Mouse (Mus musculus) midbrain, postnatal 0 days (tissue): ENCODE measurements around the gene Phlpp1. TPM values are rescaled to one million over a fixed set of nuclear protein-coding genes. Genes with fewer than 3 reads are reported as not detected.

Experiments
- ATAC-seq: fragments of 200-750 bp; cut with Nextera tagmentation; 2 replicates; pipeline ENCODE4 v1.8.0; 2017; ENCODE audit warnings: moderate number of reproducible peaks, mild to moderate bottlenecking, moderate TSS enrichment, moderate library complexity; ENCODE audit not compliant: low FRiP score
- DNase-seq: peaks from one replicate; pipeline ENCODE4 v3.0.0-alpha.2; 2015; ENCODE audit warnings: low spot score
- H3K27ac ChIP-seq: fragments of 300-500 bp; sonication (generic); 2 replicates; pipeline ENCODE4 v1.5.1; 2014; ENCODE audit warnings: low read depth, mild to moderate bottlenecking, low read length, mixed read lengths
- H3K27me3 ChIP-seq: fragments of 300-500 bp; sonication (generic); 2 replicates; pipeline ENCODE4 v1.6.1; 2014; ENCODE audit warnings: low read length, control low read depth, mixed read lengths; ENCODE audit not compliant: insufficient read depth
- H3K36me3 ChIP-seq: fragments of 300-500 bp; sonication (generic); 2 replicates; pipeline ENCODE4 v1.6.1; 2014; ENCODE audit warnings: low read length, control low read depth, mixed read lengths; ENCODE audit not compliant: insufficient read depth
- H3K4me1 ChIP-seq: fragments of 300-500 bp; sonication (generic); 2 replicates; pipeline ENCODE4 v1.6.1; 2014; ENCODE audit warnings: mild to moderate bottlenecking, control low read depth, antibody characterized with exemption, low read length, mixed read lengths; ENCODE audit not compliant: insufficient read depth
- H3K4me2 ChIP-seq: fragments of 300-500 bp; sonication (generic); 2 replicates; pipeline ENCODE4 v1.6.1; 2014; ENCODE audit warnings: low read depth, mild to moderate bottlenecking, low read length, mixed read lengths; ENCODE audit not compliant: poor library complexity, severe bottlenecking
- H3K4me3 ChIP-seq: fragments of 300-500 bp; sonication (generic); 2 replicates; pipeline ENCODE4 v1.5.1; 2014; ENCODE audit warnings: low read depth, mild to moderate bottlenecking, low read length, moderate library complexity
- H3K9ac ChIP-seq: fragments of 300-500 bp; sonication (generic); replicated peaks from 2 replicates; pipeline ENCODE4 v1.6.1; 2014; ENCODE audit warnings: mild to moderate bottlenecking, low read length, moderate library complexity, mixed read lengths; ENCODE audit not compliant: poor library complexity, severe bottlenecking
- H3K9me3 ChIP-seq: fragments of 300-500 bp; sonication (generic); 2 replicates; pipeline ENCODE4 v1.6.1; 2016; ENCODE audit warnings: low read length, control low read depth
- CTCF ChIP-seq: IDR thresholded peaks from 2 replicates; pipeline ENCODE4 v1.5.1; 2016; ENCODE audit warnings: antibody characterized with exemption, mild to moderate bottlenecking
- WGBS: fragments of 180-500 bp; shearing (Covaris S2); extraction: QIAGEN DNeasy Blood & Tissue Kit; methylation state at CpG from one replicate; pipeline ENCODE4 v1.1.7; 2014; 5-methylcytosine and 5-hydroxymethylcytosine counted together
- polyA plus RNA-seq: library from polyadenylated mRNA; unstranded; fragments of >200 nt; fragmentation: Nextera tagmentation; extraction: Ambion mirVana; gene quantifications from 2 replicates; pipeline ENCODE4 v1.2.1, GENCODE M21; 2015
- total RNA-seq: library from RNA; depleted of rRNA; stranded (reverse); fragments of >200 nt; gene quantifications from 2 replicates; pipeline ENCODE4 v1.2.3, GENCODE M21; 2014

Phlpp1 gene
- total and polyA plus RNA-seq, 2 experiments from 2014 or later = 5.3 to 34.0 TPM

DNA sequence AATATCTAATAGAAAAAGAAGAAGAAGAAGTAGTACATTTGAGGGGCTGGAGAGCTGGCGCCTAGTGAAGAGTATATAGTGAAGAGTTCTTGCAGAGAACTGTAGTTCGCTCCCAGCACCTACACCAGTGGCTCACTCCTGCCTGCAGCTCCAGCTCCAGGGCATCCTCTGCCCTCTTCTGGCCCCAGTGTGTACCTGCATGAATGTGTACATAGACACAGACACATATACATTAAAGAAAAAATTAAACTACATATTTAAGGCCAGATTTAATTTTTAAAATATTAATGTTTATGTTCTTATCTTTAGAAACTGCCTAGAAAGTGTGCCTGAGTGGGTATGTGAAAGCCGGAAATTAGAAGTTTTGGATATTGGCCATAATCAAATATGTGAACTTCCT is 175.2 kb downstream of the Phlpp1 start:
- no peaks in the 10 kb centered on the region for H3K9me3 ChIP-seq
- no peaks in the 10 kb centered on the region for H3K4me1 ChIP-seq
- DNase-seq = no peak
- no peak overlapping the region for H3K27ac ChIP-seq
- no peak for ATAC-seq
- no peaks in the 10 kb centered on the region for H3K27me3 ChIP-seq
- no peak overlapping the region for H3K4me3 ChIP-seq
- H3K4me2 ChIP-seq = no peak overlapping the region
- peaks cover 13% of the 10 kb centered on the region; the same call in 1 of the 2 replicates for H3K36me3 ChIP-seq
- TF ChIP-seq CTCF = peak; percentile 38
- no peak overlapping the region for H3K9ac ChIP-seq
- WGBS = 97% methylated on average over 3 of the region's 3 CpGs

DNA sequence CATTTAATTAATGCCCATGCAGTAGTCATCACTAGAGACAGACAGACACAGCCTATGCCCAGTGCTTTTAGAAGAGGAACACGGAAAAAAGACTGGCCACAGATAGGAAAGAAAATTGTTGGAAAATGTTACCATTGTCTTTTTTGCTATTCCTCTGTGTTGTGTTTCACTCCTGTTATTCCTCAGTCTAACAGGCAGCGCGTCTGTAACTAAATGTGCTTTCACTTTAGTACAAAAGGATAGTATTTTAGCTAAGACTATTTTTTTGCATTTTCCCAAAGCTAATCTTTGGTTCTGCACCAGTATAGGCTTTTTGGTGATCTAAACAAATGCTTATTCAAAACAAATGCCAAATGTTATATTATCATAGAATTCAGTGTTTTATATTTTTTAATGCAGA is 177.6 kb downstream of the Phlpp1 start:
- Histone ChIP-seq H3K9ac (no peak overlapping the region), H3K27me3 (no peaks in the 10 kb centered on the region), H3K4me3 (no peak overlapping the region), H3K9me3 (no peaks in the 10 kb centered on the region), H3K4me2 (no peak overlapping the region), H3K36me3 (peaks cover 9% of the 10 kb centered on the region; the same call in 1 of the 2 replicates), H3K27ac (no peak overlapping the region), H3K4me1 (no peaks in the 10 kb centered on the region)
- ATAC-seq = no peak
- 85% methylated on average over 3 of the region's 3 CpGs for WGBS
- DNase-seq = no peak
- no peak for TF ChIP-seq CTCF

DNA sequence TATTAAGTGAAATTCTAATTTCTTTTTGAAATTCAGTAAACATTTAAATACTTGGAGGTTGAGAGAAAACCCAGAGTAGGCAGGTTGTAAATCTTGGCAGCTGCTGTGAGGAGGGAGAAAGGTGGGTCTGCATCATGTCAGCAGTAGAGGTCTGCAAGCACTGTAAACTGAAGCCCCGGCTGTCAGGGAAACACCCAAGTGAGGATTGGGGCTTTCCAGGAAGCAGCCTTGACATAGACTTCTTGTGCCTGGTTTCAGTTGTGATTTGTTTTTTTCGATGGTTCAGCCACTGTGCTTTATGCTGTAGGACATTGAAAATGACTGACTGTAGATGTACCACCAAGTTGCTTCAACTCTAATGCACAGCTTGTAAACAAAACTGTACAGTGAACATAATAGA is 180.0 kb downstream of the Phlpp1 start:
- WGBS = 89% methylated on average over 2 of the region's 2 CpGs
- H3K27me3 ChIP-seq = no peaks in the 10 kb centered on the region
- no peak for DNase-seq

DNA sequence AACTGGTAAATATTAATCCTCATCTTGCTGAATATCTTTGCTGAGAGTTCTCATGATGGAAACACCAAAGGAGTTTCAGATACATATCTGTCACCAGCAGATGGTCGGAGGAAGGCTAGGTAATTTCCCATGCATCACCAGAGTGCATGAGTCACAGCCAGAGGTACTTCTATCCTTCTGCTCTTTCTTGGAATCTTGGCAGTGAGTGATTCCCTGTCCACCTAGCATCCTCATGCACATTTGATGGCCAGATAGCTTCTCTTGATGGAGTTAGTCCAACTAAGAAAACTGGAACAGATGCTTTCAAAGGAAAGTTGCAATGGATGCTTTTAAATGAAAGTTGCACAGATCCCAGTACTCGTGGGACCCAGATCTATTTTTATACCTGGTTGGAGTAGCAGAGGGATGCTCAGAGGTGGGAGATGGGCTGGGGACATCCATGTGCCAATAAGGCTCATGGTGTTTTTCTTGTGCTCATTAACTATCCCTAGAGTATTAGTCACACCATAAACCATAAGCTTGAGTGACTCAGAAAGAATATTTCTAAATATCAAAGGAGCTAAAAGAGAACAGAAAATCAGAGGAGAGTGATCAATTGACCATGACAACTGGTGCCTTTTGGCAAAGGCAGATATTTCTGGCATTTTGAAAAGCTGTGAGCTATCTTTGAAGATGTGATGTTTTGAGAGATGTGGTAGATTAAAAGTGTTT is 181.4 kb downstream of the Phlpp1 start:
- no peak overlapping the region for H3K9ac ChIP-seq
- DNase-seq (no peak), ATAC-seq (no peak)
- WGBS = 90% methylated on average over 2 of the region's 2 CpGs
- no peak overlapping the region for H3K4me3 ChIP-seq
- TF ChIP-seq CTCF = no peak
- H3K27me3 ChIP-seq = no peaks in the 10 kb centered on the region
- H3K9me3 ChIP-seq = no peaks in the 10 kb centered on the region
- no peak overlapping the region for H3K4me2 ChIP-seq
- H3K27ac ChIP-seq = no peak overlapping the region
- no peaks in the 10 kb centered on the region for H3K4me1 ChIP-seq
- H3K36me3 ChIP-seq = 0 out of 2 replicates have a peak, but pooled peaks cover 6% of the 10 kb centered on the region

More for the DNA sequence above, 180.0 kb downstream of the Phlpp1 start:
- Histone ChIP-seq H3K4me3 (no peak overlapping the region), H3K36me3 (0 out of 2 replicates have a peak, but pooled peaks cover 6% of the 10 kb centered on the region), H3K4me1 (no peaks in the 10 kb centered on the region), H3K4me2 (no peak overlapping the region), H3K27ac (no peak overlapping the region), H3K9me3 (no peaks in the 10 kb centered on the region), H3K9ac (no peak overlapping the region)
- TF ChIP-seq CTCF = no peak
- ATAC-seq = no peak

DNA sequence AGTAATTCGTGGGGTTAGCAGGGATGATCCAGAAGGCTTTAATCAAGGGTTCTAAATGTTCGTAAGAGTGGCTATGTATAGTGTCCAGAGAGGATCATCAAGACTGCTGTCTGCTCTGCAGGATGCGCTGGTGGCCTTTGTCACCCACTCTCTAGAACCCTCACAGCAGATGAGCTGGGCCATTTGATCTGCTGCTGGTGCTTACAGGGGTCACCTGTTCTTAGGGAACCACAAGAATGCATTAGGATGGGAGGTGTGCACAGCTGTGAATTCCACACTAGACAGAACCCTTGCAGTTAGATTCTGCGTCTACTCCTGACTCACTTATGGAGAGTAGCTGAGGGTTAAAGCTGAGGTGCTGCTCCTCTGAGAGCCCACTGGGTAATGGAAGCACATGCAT is 182.4 kb downstream of the Phlpp1 start:
- no peaks in the 10 kb centered on the region for H3K9me3 ChIP-seq
- no peaks in the 10 kb centered on the region for H3K27me3 ChIP-seq
- H3K4me1 ChIP-seq = no peaks in the 10 kb centered on the region
- no peak for ATAC-seq
- no peak overlapping the region for H3K9ac ChIP-seq
- H3K4me2 ChIP-seq = no peak overlapping the region
- no peak overlapping the region for H3K27ac ChIP-seq
- H3K36me3 ChIP-seq = 0 out of 2 replicates have a peak, but pooled peaks cover 6% of the 10 kb centered on the region
- no peak for DNase-seq
- no peak for TF ChIP-seq CTCF
- WGBS = 87% methylated on average over 4 of the region's 4 CpGs
- no peak overlapping the region for H3K4me3 ChIP-seq

DNA sequence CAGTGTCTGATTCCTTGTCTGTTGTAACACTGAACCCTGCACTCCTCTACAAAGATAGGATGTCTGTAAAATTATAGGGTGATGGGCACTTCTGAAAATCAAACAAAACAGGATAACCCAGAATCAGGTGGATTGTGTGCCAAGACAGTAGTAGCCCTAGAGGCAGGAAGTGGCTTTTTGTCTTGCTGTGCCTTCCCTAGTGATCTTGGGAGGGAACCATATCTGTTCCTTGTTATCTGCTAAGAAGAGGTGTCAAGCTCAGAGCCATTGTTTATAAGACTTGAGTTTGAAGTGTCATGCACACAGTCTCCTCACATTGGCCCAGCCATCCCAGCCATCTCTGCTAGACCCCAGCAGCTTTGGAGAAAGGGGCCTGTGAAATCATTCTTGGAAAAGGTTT is 187.9 kb downstream of the Phlpp1 start:
- no peaks in the 10 kb centered on the region for H3K9me3 ChIP-seq
- DNase-seq (no peak), ATAC-seq (no peak)
- H3K36me3 ChIP-seq = no peaks in the 10 kb centered on the region
- no peaks in the 10 kb centered on the region for H3K4me1 ChIP-seq
- H3K27me3 ChIP-seq = no peaks in the 10 kb centered on the region
- TF ChIP-seq CTCF = no peak
- no peak overlapping the region for H3K27ac ChIP-seq
- no peak overlapping the region for H3K9ac ChIP-seq
- H3K4me2 ChIP-seq = no peak overlapping the region
- H3K4me3 ChIP-seq = no peak overlapping the region
